Mouse (Mus musculus) neural tube, embryonic 15.5 days (tissue): ENCODE data around the gene Megf6. TPM values are rescaled to one million over a fixed set of nuclear protein-coding genes. Genes with fewer than 3 reads are reported as not detected.
A peak's percentile ranks its signal among the peaks of the same experiment; 100 is the strongest.

Experiments used
- ATAC-seq: fragments of 200-750 bp; cut with Nextera tagmentation; 2 replicates; pipeline ENCODE4 v1.8.0; 2017; ENCODE audit warnings: mild to moderate bottlenecking, moderate TSS enrichment, moderate library complexity; ENCODE audit not compliant: low FRiP score
- H3K27ac ChIP-seq: fragments of 300-500 bp; sonication (generic); replicated peaks from 2 replicates; pipeline ENCODE4 v1.5.1; 2015; ENCODE audit warnings: mild to moderate bottlenecking, inconsistent platforms
- H3K27me3 ChIP-seq: fragments of 300-500 bp; sonication (generic); replicated peaks from 2 replicates; pipeline ENCODE4 v1.6.1; 2015; ENCODE audit warnings: inconsistent platforms
- H3K36me3 ChIP-seq: fragments of 300-500 bp; sonication (generic); 2 replicates; pipeline ENCODE4 v1.6.1; 2015; ENCODE audit warnings: inconsistent platforms
- H3K4me1 ChIP-seq: fragments of 300-500 bp; sonication (generic); 2 replicates; pipeline ENCODE4 v1.6.1; 2015; ENCODE audit warnings: inconsistent platforms
- H3K4me2 ChIP-seq: fragments of 300-500 bp; sonication (generic); 2 replicates; pipeline ENCODE4 v1.6.1; 2015; ENCODE audit warnings: inconsistent platforms, mild to moderate bottlenecking, moderate library complexity
- H3K4me3 ChIP-seq: fragments of 300-500 bp; sonication (generic); replicated peaks from 2 replicates; pipeline ENCODE4 v1.5.1; 2015; ENCODE audit warnings: mild to moderate bottlenecking, inconsistent platforms
- H3K9ac ChIP-seq: fragments of 300-500 bp; sonication (generic); replicated peaks from 2 replicates; pipeline ENCODE4 v1.6.1; 2015; ENCODE audit warnings: mild to moderate bottlenecking, inconsistent platforms
- H3K9me3 ChIP-seq: fragments of 300-500 bp; sonication (generic); replicated peaks from 2 replicates; pipeline ENCODE4 v1.6.1; 2016; ENCODE audit warnings: inconsistent platforms
- WGBS: fragments of 180-500 bp; shearing (Covaris S2); methylation state at CpG from one replicate; pipeline ENCODE4 v1.1.7; 2015; ENCODE audit warnings: mixed read lengths; 5-methylcytosine and 5-hydroxymethylcytosine counted together
- polyA plus RNA-seq: library from polyadenylated mRNA; unstranded; fragments of >200 nt; fragmentation: Nextera tagmentation; extraction: Ambion mirVana; gene quantifications from 2 replicates; pipeline ENCODE4 v1.2.1, GENCODE M21; 2015

Gene Megf6
- polyA plus RNA-seq, 1 experiment from 2014 or later = 10.7 TPM

DNA sequence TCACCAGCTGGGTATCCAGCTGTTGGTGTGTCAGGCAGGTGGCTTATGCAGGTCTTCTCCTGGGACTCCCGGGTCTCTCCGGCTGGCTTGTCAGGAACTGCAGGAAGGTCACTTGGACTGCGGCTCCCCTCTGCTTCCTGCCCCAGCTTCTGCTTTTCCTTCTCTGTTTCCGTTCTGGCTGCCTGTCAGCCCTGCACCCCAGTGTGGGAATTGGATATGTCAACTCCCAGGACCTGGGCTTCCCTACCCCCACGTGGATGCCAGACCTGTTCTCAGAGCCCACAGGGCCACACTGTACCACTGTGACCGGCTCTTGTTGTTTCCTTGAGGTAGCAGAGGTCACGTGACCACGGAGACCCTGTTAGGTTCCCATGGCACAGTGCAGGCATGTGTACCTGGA lies 18.4 kb downstream of the Megf6 start:
- Histone ChIP-seq H3K9ac (no peak overlapping the region), H3K9me3 (no peaks in the 10 kb centered on the region), H3K27ac (no peak overlapping the region), H3K4me3 (no peak overlapping the region), H3K36me3 (no peaks in the 10 kb centered on the region), H3K27me3 (no peaks in the 10 kb centered on the region), H3K4me1 (no peaks in the 10 kb centered on the region), H3K4me2 (no peak overlapping the region)
- no peak for ATAC-seq
- WGBS = 78% methylated on average over 8 of the region's 8 CpGs

DNA sequence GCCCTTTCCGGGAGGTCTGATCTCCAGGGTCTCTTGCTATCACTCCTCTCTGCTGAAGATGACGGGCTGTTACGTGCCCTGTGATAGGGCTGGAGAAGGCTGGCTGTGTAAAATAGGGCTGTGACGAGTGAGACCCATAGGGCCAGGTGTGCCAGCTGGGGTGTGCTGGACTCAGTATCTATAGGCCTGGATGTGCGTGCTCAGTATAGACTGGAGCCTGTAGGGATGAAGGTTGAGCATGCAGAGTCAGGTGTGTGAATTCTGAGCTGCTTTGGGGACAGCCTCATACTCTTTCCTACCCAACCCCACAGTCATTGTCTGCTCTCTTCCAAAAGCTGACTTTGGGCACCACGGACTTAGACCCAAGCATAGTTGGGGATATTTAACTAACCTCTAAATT lies 27.4 kb downstream of the Megf6 start:
- no peaks in the 10 kb centered on the region for H3K9me3 ChIP-seq
- no peak overlapping the region for H3K4me3 ChIP-seq
- peaks cover 8% of the 10 kb centered on the region for H3K4me1 ChIP-seq
- no peak overlapping the region for H3K9ac ChIP-seq
- H3K27ac ChIP-seq = no peak overlapping the region
- no peaks in the 10 kb centered on the region for H3K36me3 ChIP-seq
- ATAC-seq = no peak
- 68% methylated on average over 6 of the region's 6 CpGs for WGBS
- no peaks in the 10 kb centered on the region for H3K27me3 ChIP-seq
- H3K4me2 ChIP-seq = no peak overlapping the region

DNA sequence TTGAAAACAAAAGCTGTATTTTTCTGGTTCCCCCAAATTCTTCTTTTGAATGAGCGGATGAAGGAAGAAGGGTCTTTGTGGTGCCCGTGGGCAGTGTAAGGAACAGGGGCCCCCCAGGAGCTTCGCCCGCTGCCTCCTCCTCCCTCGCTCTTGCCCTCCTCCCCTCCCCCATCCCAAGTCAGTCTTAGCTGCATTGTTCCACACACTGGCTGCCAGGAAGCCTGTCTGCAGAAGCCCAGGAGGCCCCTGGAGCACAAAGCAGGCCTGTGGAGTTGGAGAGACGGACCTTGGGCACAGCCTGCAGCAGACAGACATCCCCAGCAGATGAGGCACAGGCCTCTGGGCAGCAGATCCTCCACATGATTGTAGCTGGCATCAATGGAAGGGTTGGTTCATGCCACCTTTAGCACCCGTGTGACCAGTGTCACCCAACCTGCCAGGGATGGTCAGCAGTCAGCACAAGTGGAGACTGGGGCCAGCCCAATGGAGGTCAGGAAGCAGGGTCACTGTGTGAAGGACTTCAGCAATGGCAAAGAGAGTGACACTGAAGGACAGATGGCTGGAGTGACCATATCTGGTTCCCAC lies 27.9 kb downstream of the Megf6 start:
- ATAC-seq = no peak

DNA sequence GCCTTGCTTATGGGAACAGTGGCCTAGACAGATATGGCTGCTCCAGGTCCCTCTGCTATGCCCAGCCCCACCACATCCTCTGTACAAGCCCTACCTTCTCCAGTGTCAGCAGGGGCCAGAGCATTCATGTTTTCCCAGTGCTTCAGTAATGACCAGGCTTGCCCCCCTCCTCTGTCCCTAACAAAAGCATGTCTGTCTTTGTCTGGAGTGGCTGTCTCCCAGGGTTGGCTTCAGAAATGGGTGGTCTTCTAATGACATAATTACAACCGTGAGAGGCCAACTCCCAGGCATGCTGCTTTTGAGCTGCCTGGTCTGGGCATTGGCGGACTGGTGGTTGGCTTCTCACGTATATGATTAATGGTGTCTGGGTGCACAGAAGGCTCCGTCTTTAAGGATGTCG lies 31.0 kb downstream of the Megf6 start:
- no peak overlapping the region for H3K27ac ChIP-seq
- WGBS = 38% methylated on average over 5 of the region's 5 CpGs
- H3K4me3 ChIP-seq = no peak overlapping the region
- H3K9ac ChIP-seq = no peak overlapping the region
- no peak for ATAC-seq
- H3K27me3 ChIP-seq = no peaks in the 10 kb centered on the region
- no peak overlapping the region for H3K4me2 ChIP-seq
- H3K9me3 ChIP-seq = no peaks in the 10 kb centered on the region
- H3K4me1 ChIP-seq = peaks cover 10% of the 10 kb centered on the region
- no peaks in the 10 kb centered on the region for H3K36me3 ChIP-seq

More for the DNA sequence above, 27.9 kb downstream of the Megf6 start:
- H3K9ac ChIP-seq = no peak overlapping the region
- H3K27ac ChIP-seq = no peak overlapping the region
- no peaks in the 10 kb centered on the region for H3K27me3 ChIP-seq
- no peak overlapping the region for H3K4me3 ChIP-seq
- no peak overlapping the region for H3K4me2 ChIP-seq
- peaks cover 8% of the 10 kb centered on the region for H3K4me1 ChIP-seq
- H3K9me3 ChIP-seq = no peaks in the 10 kb centered on the region
- 23% methylated on average over 7 of the region's 7 CpGs for WGBS
- no peaks in the 10 kb centered on the region for H3K36me3 ChIP-seq

DNA sequence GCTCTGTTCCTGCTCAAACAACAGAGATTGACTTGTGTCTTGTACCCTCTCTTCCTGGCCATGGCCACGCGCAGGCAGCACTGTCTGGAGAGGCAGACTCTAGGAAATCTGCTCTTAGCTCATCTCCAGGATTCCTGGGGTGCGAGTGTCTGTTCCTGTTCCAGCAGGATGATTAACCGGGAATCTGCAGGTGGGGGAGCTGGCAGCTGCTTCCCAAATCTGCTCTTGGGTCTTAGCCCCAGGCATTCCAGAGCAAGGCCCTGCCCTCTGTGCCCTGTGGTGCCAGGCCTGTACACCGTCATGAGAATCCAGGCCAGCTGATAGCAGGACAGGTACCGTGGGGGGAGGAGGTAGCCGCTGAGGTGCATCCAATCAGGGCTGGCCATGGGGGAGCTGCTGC lies 34.0 kb downstream of the Megf6 start:
- Histone ChIP-seq H3K4me3 (no peak overlapping the region), H3K36me3 (no peaks in the 10 kb centered on the region), H3K9ac (no peak overlapping the region), H3K4me1 (peaks cover 5% of the 10 kb centered on the region), H3K27me3 (no peaks in the 10 kb centered on the region), H3K4me2 (no peak overlapping the region), H3K27ac (no peak overlapping the region), H3K9me3 (no peaks in the 10 kb centered on the region)
- WGBS = 74% methylated on average over 7 of the region's 7 CpGs
- ATAC-seq = no peak

DNA sequence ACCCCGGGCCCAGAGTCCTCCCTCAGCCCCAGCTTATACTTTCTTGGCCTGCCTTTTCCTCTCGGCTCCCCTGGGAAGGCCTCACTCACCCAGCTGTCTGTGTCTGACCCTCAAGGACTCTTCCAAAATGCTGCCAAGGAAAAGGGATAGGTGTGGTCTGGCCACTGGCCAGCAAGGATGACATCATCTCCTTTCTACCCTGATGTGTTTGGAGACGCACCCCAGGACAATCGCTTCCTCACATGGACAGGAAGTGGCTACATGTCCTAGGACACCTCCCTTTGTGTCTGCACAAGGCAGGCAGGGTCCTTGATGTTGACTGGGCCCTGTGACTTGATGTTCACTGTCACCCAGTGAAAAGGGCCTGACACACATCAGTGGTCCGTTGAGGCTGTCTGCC lies 34.9 kb downstream of the Megf6 start:
- no peak for ATAC-seq
- Histone ChIP-seq H3K4me3 (no peak overlapping the region), H3K27ac (no peak overlapping the region), H3K9me3 (no peaks in the 10 kb centered on the region), H3K4me1 (peaks cover 5% of the 10 kb centered on the region), H3K36me3 (no peaks in the 10 kb centered on the region), H3K9ac (no peak overlapping the region), H3K27me3 (no peaks in the 10 kb centered on the region), H3K4me2 (no peak overlapping the region)
- WGBS = 76% methylated on average over 5 of the region's 5 CpGs

DNA sequence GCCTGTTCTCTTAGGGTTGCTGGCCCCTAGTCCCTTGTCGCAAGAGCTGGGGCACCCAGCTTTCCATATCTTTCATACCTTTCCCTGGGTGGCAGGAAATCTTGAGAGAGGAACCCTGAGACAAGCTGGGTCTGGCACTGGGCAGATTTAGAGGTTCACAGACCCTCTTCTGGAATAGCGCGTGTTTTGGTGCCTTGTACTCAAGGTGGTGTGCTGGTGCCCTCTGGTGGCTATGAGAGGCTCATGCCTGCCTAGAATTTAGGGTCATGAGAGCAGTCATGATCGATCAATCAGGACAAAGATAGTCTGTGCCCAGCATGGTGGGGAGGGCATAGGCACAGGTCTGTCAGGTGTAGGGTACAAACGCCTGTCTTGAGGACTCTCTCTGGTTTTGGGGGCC lies 36.7 kb downstream of the Megf6 start:
- Histone ChIP-seq H3K27me3 (no peaks in the 10 kb centered on the region), H3K9me3 (no peaks in the 10 kb centered on the region), H3K27ac (no peak overlapping the region), H3K4me1 (peaks cover 5% of the 10 kb centered on the region), H3K4me3 (no peak overlapping the region), H3K4me2 (no peak overlapping the region), H3K9ac (no peak overlapping the region), H3K36me3 (no peaks in the 10 kb centered on the region)
- peak; percentile 55; the same call in 1 of the 2 replicates for ATAC-seq
- 15% methylated on average over 5 of the region's 5 CpGs for WGBS

DNA sequence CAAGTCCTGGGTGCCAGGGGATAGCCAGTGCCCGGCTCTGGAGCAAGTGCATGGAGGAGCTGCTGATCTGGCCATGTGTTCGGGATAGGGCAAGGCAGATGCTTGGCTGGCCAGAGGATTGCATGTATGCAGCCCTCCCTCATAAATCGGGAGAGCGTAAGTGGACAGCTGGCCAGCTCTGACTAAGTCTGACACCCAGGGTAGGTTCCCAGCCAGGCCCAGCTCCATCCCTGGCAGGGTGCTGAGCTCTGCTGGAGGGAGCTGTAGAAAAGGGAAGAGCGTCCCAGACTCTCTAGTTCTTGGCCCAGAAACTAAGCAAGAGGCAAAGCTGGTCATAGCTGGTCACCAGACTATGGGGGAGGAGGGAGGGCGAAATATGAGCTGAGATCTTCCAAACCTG lies 38.5 kb downstream of the Megf6 start:
- Histone ChIP-seq H3K4me3 (no peak overlapping the region), H3K4me1 (peaks cover 5% of the 10 kb centered on the region), H3K9ac (no peak overlapping the region), H3K36me3 (no peaks in the 10 kb centered on the region), H3K27me3 (no peaks in the 10 kb centered on the region), H3K27ac (no peak overlapping the region), H3K9me3 (no peaks in the 10 kb centered on the region), H3K4me2 (no peak overlapping the region)
- WGBS = 76% methylated on average over 6 of the region's 6 CpGs
- no peak for ATAC-seq

DNA sequence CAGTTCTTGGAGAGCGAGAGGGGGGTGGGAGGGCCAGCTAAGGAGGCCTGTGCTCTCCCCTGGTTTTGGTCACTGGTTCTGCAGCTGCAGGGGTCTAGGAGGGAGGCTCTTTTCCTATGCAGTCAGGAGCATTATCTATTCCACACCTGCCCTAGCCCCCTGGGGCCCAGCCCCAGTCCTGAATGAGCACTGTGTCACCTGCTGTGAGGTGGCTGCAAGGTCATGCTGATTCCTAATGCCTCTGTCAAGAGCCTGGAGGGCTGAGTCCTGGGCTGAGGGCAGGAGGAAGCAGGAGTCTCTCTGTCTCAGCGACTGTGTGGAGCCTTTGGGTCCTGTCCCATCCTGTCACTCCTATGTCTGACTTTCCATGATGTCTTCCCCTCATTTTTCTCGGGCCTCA lies 39.3 kb downstream of the Megf6 start:
- Histone ChIP-seq H3K9ac (no peak overlapping the region), H3K4me2 (no peak overlapping the region), H3K36me3 (no peaks in the 10 kb centered on the region), H3K4me1 (peaks cover 3% of the 10 kb centered on the region), H3K27ac (no peak overlapping the region), H3K27me3 (no peaks in the 10 kb centered on the region), H3K9me3 (no peaks in the 10 kb centered on the region), H3K4me3 (no peak overlapping the region)
- WGBS = 25% methylated on average over 3 of the region's 3 CpGs
- ATAC-seq = no peak

DNA sequence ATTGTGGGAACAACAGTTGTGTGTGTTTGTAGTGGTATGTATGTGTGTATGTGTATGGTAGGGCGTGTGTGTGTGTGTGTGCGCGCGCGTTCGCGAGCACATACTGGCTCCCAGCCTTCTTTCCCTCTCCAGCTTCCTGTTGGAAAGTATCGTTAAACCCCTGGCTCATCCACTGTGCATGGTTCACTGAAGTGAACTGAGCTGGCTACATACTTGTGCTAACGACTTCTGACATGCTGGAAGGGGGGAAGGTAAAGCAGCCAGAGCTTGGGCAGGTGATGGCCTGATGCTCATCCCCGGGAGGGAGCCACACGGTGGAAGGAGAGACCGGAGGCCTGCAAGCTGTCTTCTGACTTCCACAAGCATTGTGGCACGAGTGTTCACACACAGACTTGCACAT lies 40.9 kb downstream of the Megf6 start:
- no peak for ATAC-seq
- Histone ChIP-seq H3K9ac (no peak overlapping the region), H3K4me1 (peaks cover 3% of the 10 kb centered on the region), H3K4me3 (no peak overlapping the region), H3K9me3 (no peaks in the 10 kb centered on the region), H3K4me2 (no peak overlapping the region), H3K36me3 (no peaks in the 10 kb centered on the region), H3K27me3 (no peaks in the 10 kb centered on the region), H3K27ac (no peak overlapping the region)
- 80% methylated on average over 13 of the region's 13 CpGs for WGBS

DNA sequence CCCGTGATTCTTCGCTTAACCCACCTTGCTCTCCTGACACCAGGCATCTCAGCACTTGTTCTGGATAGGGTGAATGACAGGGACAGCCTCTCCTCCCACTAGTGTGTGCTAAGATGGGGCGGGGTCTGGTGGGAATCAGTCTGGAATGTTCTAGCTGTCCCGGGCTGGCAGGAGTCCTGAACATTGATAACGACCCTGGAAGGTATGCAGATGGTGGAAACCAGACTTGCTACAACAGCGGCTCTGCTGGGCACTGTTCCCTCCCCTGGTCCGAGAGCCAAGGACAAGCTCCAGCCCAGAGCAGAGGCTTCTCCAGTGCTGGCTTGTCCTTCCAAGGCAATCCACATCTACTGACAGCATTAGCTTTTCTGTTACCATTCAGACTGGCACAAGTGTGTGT lies 43.1 kb downstream of the Megf6 start:
- no peak overlapping the region for H3K9ac ChIP-seq
- no peaks in the 10 kb centered on the region for H3K9me3 ChIP-seq
- 68% methylated on average over 7 of the region's 7 CpGs for WGBS
- no peak overlapping the region for H3K4me2 ChIP-seq
- no peak overlapping the region for H3K4me3 ChIP-seq
- H3K27ac ChIP-seq = no peak overlapping the region
- no peaks in the 10 kb centered on the region for H3K36me3 ChIP-seq
- H3K4me1 ChIP-seq = no peaks in the 10 kb centered on the region
- no peak for ATAC-seq
- H3K27me3 ChIP-seq = no peaks in the 10 kb centered on the region

DNA sequence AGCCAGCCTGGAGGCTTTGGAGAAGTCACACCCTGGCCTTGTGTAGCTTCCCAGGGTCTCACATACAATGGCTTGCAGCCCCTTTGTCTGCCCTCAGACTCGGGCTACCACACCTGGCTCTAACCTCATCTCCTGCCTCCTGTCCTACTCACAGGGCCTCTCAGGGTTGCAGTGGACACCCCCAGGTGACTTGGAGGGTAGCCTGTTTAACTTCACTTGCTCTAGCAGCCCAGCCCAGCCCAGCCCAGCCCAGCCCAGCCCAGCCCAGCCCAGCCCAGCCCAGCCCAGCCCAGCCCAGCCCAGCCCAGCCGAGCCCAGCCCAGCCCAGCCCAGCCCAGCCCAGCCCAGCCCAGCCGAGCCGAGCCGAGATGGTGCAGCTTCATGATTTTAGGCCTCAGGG lies 43.5 kb downstream of the Megf6 start:
- no peaks in the 10 kb centered on the region for H3K9me3 ChIP-seq
- WGBS = 16% methylated on average over 5 of the region's 5 CpGs
- no peak overlapping the region for H3K4me2 ChIP-seq
- no peaks in the 10 kb centered on the region for H3K4me1 ChIP-seq
- H3K27me3 ChIP-seq = no peaks in the 10 kb centered on the region
- H3K27ac ChIP-seq = no peak overlapping the region
- H3K36me3 ChIP-seq = no peaks in the 10 kb centered on the region
- ATAC-seq = no peak
- no peak overlapping the region for H3K4me3 ChIP-seq
- H3K9ac ChIP-seq = no peak overlapping the region
